Mouse (Mus musculus): Measurements from ENCODE around the gene Mfap1a. TPM values are rescaled to one million over a fixed set of nuclear protein-coding genes. Genes with fewer than 3 reads are reported as not detected.
"Not testable (repeated sequence)": the region's sequence is repeated elsewhere in the genome, so short reads cannot be mapped to it uniquely, and the experiment has no call there.

Gene Mfap1a
- polyA plus RNA-seq, 1 experiment = 23.0 TPM

- Histone ChIP-seq H3K4me1 (ENCODE audit: control insufficient read depth, insufficient read depth, low read length) (no peaks in the 10 kb centered on the region), H3K27ac (ENCODE audit: control insufficient read depth, insufficient read depth, low read depth, low read length, poor library complexity) (no peak overlapping the region), H3K4me3 (replicated peaks; ENCODE audit: control insufficient read depth, low read depth, low read length) (no peak overlapping the region)
- 44% methylated on average over 3 of the region's 3 CpGs for WGBS
- TF ChIP-seq POLR2A (IDR thresholded peaks at IDR 0.05; ENCODE audit: borderline replicate concordance, control insufficient read depth, low read depth, low read length) (no peak), CTCF (IDR thresholded peaks at IDR 0.05; ENCODE audit: control insufficient read depth, insufficient read depth, low read length) (peak; percentile 80)
Measured at GRCm38 (mm10) chr2:121480498-121480897, 26.0 kb downstream of the Mfap1a start.

GRCm38 (mm10) chr2:121477491-121478266, 28.8 kb downstream of the Mfap1a start:
- Histone ChIP-seq H3K4me3 (replicated peaks; ENCODE audit: control insufficient read depth, low read depth, low read length) (no peak overlapping the region), H3K27ac (ENCODE audit: control insufficient read depth, insufficient read depth, low read depth, low read length, poor library complexity) (no peak overlapping the region), H3K4me1 (ENCODE audit: control insufficient read depth, insufficient read depth, low read length) (no peaks in the 10 kb centered on the region)
- no peak for TF ChIP-seq POLR2A (IDR thresholded peaks at IDR 0.05; ENCODE audit: borderline replicate concordance, control insufficient read depth, low read depth, low read length)
- TF ChIP-seq CTCF (IDR thresholded peaks at IDR 0.05; ENCODE audit: control insufficient read depth, insufficient read depth, low read length) = no peak
- WGBS = 90% methylated on average over 3 of the region's 3 CpGs

- 97% methylated on average over 2 of the region's 2 CpGs for WGBS
Measured at GRCm38 (mm10) chr2:121475306-121475705, 31.2 kb downstream of the Mfap1a start.

GRCm38 (mm10) chr2:121474180-121474535, 32.3 kb downstream of the Mfap1a start:
- no peaks in the 10 kb centered on the region; the same call in 1 of the 2 replicates for H3K4me1 ChIP-seq (ENCODE audit: control insufficient read depth, insufficient read depth, low read length)
- WGBS = 20% methylated on average over 8 of the region's 8 CpGs
- H3K27ac ChIP-seq (ENCODE audit: control insufficient read depth, insufficient read depth, low read depth, low read length, poor library complexity) = peak overlapping the region; percentile 77; the same call in 1 of the 2 replicates
- TF ChIP-seq POLR2A (IDR thresholded peaks at IDR 0.05; ENCODE audit: borderline replicate concordance, control insufficient read depth, low read depth, low read length) = no peak
- TF ChIP-seq CTCF (IDR thresholded peaks at IDR 0.05; ENCODE audit: control insufficient read depth, insufficient read depth, low read length) = no peak
- peak overlapping the region; percentile 89 for H3K4me3 ChIP-seq (replicated peaks; ENCODE audit: control insufficient read depth, low read depth, low read length)

More at GRCm38 (mm10) chr2:121475306-121475705, 31.2 kb downstream of the Mfap1a start:
- not testable (repeated sequence) for H3K4me1 ChIP-seq (ENCODE audit: control insufficient read depth, insufficient read depth, low read length); H3K27ac ChIP-seq (ENCODE audit: control insufficient read depth, insufficient read depth, low read depth, low read length, poor library complexity); H3K4me3 ChIP-seq (replicated peaks; ENCODE audit: control insufficient read depth, low read depth, low read length)

GRCm38 (mm10) chr2:121473301-121474179, 32.9 kb downstream of the Mfap1a start, which contains the start of gene Mfap1b:
TSS of gene Mfap1b (minus strand) at chr2:121474067.
- peak; percentile 90 for TF ChIP-seq POLR2A (IDR thresholded peaks at IDR 0.05; ENCODE audit: borderline replicate concordance, control insufficient read depth, low read depth, low read length)
- not testable (repeated sequence) for H3K4me1 ChIP-seq (ENCODE audit: control insufficient read depth, insufficient read depth, low read length)
- H3K27ac ChIP-seq (ENCODE audit: control insufficient read depth, insufficient read depth, low read depth, low read length, poor library complexity) = peak within 1 kb of the TSS; percentile 77
- peak within 1 kb of the TSS; percentile 89 for H3K4me3 ChIP-seq (replicated peaks; ENCODE audit: control insufficient read depth, low read depth, low read length)
- WGBS = 5% methylated on average over 41 of the region's 41 CpGs

GRCm38 (mm10) chr2:121472783-121473182, 33.7 kb downstream of the Mfap1a start:
- not testable (repeated sequence) for H3K4me3 ChIP-seq (replicated peaks; ENCODE audit: control insufficient read depth, low read depth, low read length)
- 89% methylated on average over 3 of the region's 3 CpGs for WGBS

GRCm38 (mm10) chr2:121468982-121469381, 37.5 kb downstream of the Mfap1a start:
- 65% methylated on average over 4 of the region's 6 CpGs for WGBS
- H3K4me1 ChIP-seq (ENCODE audit: control insufficient read depth, insufficient read depth, low read length); H3K4me3 ChIP-seq (replicated peaks; ENCODE audit: control insufficient read depth, low read depth, low read length); H3K27ac ChIP-seq (ENCODE audit: control insufficient read depth, insufficient read depth, low read depth, low read length, poor library complexity): not testable (repeated sequence)

More at GRCm38 (mm10) chr2:121472783-121473182, 33.7 kb downstream of the Mfap1a start:
- H3K4me1 ChIP-seq (ENCODE audit: control insufficient read depth, insufficient read depth, low read length); H3K27ac ChIP-seq (ENCODE audit: control insufficient read depth, insufficient read depth, low read depth, low read length, poor library complexity): not testable (repeated sequence)

GRCm38 (mm10) chr2:121460071-121460470, 46.4 kb downstream of the Mfap1a start:
- Histone ChIP-seq H3K27ac (ENCODE audit: control insufficient read depth, insufficient read depth, low read depth, low read length, poor library complexity) (no peak overlapping the region), H3K4me3 (replicated peaks; ENCODE audit: control insufficient read depth, low read depth, low read length) (no peak overlapping the region), H3K4me1 (ENCODE audit: control insufficient read depth, insufficient read depth, low read length) (no peaks in the 10 kb centered on the region; the same call in 1 of the 2 replicates)
- 80% methylated on average over 2 of the region's 2 CpGs for WGBS
- no peak for TF ChIP-seq CTCF (IDR thresholded peaks at IDR 0.05; ENCODE audit: control insufficient read depth, insufficient read depth, low read length)
- TF ChIP-seq POLR2A (IDR thresholded peaks at IDR 0.05; ENCODE audit: borderline replicate concordance, control insufficient read depth, low read depth, low read length) = no peak
